Mouse (Mus musculus): ENCODE data around the gene Spata5. TPM values are rescaled to one million over a fixed set of nuclear protein-coding genes. Genes with fewer than 3 reads are reported as not detected.
"Not testable (repeated sequence)": the region's sequence is repeated elsewhere in the genome, so short reads cannot be mapped to it uniquely, and the experiment has no call there.

Gene Spata5
- polyA plus RNA-seq, 1 experiment from 2014 or later = 36.2 TPM

DNA sequence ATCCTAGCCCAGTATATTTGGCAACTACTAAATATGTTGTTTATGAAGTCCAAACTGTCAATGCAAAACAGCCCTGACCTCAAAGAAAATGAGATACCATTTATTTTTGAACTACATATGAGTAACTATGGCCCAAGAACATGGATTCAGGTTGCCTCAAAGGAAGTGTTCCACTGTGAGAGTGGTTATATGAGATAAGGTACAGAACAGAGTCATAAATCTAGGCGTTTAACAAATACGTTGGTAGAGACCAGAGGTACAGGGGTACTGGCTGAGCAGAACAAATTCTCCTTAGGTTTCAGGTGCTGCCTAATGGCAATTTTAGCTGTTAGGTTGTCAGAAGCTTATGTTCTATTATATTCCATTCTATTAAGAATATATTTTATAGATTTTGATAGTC, 67.9 kb downstream of the Spata5 start:
- Histone ChIP-seq H3K27ac (no peak overlapping the region), H3K4me1 (no peaks in the 10 kb centered on the region), H3K36me3 (no peaks in the 10 kb centered on the region), H3K27me3 (ENCODE audit: insufficient read depth, poor library complexity, severe bottlenecking) (no peaks in the 10 kb centered on the region), H3K9me3 (no peaks in the 10 kb centered on the region), H3K4me3 (no peak overlapping the region)
- DNase-seq (ENCODE audit: low spot score) = no peak
- WGBS = 71% methylated on average over 2 of the region's 2 CpGs

DNA sequence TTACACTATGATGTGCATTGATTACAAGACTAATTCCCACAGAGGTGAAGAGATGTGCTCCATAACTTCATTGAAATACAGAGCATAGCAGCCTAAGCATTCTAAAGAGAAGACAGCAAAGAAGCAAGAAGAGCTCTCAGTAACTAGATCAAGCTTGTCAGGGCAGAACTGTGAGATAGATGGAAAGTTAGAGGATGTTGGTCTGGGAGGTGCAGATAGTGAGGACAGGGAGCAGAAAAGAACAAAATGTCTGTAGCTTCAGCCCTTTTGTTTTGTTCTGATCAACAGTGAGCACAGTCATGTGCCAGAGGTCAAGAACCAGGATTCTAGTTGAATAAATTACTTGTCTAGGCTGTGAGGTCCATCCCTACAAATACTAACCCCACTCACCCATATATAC, 68.5 kb downstream of the Spata5 start:
- Histone ChIP-seq H3K36me3 (no peaks in the 10 kb centered on the region), H3K27ac (no peak overlapping the region), H3K27me3 (ENCODE audit: insufficient read depth, poor library complexity, severe bottlenecking) (no peaks in the 10 kb centered on the region), H3K4me3 (no peak overlapping the region), H3K9me3 (no peaks in the 10 kb centered on the region), H3K4me1 (no peaks in the 10 kb centered on the region)
- no peak for DNase-seq (ENCODE audit: low spot score)

DNA sequence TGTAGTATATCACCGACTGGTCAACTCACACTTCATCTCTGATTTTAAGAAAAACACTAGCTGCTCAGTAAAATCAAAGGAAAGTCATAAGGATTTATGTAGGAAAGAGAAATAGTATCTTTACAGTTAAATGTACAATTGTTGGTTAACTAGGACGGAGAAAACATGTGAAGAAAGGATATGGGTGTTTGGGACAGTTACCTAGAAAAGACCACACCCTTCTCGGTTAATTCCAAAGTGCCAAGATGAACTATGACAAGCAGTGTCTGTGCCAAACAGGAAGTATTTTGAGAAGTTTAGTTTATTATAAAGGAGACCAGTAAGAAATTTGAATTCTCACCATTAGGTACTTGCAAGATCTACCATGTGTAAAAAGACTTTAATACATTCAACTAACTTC, 70.3 kb downstream of the Spata5 start:
- 84% methylated on average over 3 of the region's 3 CpGs for WGBS
- no peak for DNase-seq (ENCODE audit: low spot score)
- Histone ChIP-seq H3K4me3 (no peak overlapping the region), H3K4me1 (no peaks in the 10 kb centered on the region), H3K9me3 (no peaks in the 10 kb centered on the region), H3K27me3 (ENCODE audit: insufficient read depth, poor library complexity, severe bottlenecking) (no peaks in the 10 kb centered on the region), H3K27ac (no peak overlapping the region), H3K36me3 (no peaks in the 10 kb centered on the region)

DNA sequence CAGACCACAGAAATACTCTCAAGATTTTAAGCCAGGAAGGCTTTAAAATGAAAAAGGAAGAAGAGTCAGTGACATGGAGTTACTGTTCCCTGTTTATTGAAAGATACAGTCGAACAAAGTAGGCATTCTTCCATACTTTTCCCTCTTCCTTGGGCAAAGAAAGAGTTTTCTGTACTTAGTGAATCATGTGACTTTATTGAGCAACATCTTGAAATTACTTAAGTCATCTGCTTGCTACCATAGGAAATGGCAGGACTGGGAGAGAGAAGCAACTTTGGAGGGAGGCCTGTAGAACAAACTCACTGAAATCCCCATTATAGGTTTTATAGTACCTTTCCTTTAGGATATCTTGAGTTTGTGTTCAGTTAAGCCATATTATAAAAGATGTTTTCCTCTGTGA, 81.2 kb downstream of the Spata5 start:
- Histone ChIP-seq H3K4me1 (no peaks in the 10 kb centered on the region), H3K27ac (no peak overlapping the region), H3K36me3 (no peaks in the 10 kb centered on the region), H3K9me3 (no peaks in the 10 kb centered on the region), H3K4me3 (no peak overlapping the region), H3K27me3 (ENCODE audit: insufficient read depth, poor library complexity, severe bottlenecking) (no peaks in the 10 kb centered on the region)
- DNase-seq (ENCODE audit: low spot score) = no peak
- WGBS = 71% methylated on average over 1 of the region's 1 CpGs

DNA sequence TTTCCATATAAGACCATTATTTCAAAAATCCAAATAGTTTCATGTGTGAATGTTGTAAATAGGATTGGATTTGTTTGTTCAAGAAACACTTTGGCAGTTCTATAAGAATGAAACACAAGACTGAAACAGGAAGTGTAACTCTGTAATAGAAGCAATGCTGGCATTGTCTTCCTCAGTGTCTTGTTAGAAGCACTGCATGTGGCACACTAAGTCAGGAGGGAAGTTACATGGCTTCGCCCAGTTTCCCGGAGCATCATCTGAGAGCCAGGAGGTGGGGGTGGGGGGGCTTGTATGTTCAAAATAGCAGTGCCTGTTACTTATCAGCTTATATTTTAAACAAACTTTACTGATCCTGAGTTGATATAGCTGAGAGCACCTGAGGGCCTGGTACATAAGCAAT, 82.9 kb downstream of the Spata5 start:
- 65% methylated on average over 2 of the region's 2 CpGs for WGBS
- H3K36me3 ChIP-seq = no peaks in the 10 kb centered on the region
- H3K4me1 ChIP-seq = no peaks in the 10 kb centered on the region
- no peak overlapping the region for H3K4me3 ChIP-seq
- H3K9me3 ChIP-seq = no peaks in the 10 kb centered on the region
- H3K27ac ChIP-seq = no peak overlapping the region
- DNase-seq (ENCODE audit: low spot score) = no peak
- H3K27me3 ChIP-seq (ENCODE audit: insufficient read depth, poor library complexity, severe bottlenecking) = no peaks in the 10 kb centered on the region

DNA sequence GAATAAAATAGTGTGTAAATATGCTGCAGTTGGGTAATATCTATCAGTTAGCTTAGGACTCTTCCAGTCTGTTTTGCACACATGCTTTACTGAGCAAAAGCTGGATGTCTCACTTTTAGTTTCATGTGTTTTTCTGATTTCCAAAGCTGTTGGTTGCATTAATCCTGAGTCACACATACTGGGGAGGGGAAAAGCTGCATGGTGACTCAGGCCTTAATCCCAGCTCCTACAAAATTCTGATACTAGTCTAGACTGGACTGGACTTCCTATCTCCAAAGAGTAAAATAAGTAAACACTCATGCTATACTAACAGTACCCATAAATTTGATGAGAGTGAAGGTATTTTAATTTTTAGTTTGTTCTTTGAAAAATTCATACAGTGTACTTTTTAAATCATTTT, 84.2 kb downstream of the Spata5 start:
- no peaks in the 10 kb centered on the region for H3K4me1 ChIP-seq
- no peaks in the 10 kb centered on the region for H3K9me3 ChIP-seq
- no peak for DNase-seq (ENCODE audit: low spot score)
- no peaks in the 10 kb centered on the region for H3K36me3 ChIP-seq
- H3K27me3 ChIP-seq (ENCODE audit: insufficient read depth, poor library complexity, severe bottlenecking) = no peaks in the 10 kb centered on the region
- H3K27ac ChIP-seq = no peak overlapping the region
- H3K4me3 ChIP-seq = no peak overlapping the region

DNA sequence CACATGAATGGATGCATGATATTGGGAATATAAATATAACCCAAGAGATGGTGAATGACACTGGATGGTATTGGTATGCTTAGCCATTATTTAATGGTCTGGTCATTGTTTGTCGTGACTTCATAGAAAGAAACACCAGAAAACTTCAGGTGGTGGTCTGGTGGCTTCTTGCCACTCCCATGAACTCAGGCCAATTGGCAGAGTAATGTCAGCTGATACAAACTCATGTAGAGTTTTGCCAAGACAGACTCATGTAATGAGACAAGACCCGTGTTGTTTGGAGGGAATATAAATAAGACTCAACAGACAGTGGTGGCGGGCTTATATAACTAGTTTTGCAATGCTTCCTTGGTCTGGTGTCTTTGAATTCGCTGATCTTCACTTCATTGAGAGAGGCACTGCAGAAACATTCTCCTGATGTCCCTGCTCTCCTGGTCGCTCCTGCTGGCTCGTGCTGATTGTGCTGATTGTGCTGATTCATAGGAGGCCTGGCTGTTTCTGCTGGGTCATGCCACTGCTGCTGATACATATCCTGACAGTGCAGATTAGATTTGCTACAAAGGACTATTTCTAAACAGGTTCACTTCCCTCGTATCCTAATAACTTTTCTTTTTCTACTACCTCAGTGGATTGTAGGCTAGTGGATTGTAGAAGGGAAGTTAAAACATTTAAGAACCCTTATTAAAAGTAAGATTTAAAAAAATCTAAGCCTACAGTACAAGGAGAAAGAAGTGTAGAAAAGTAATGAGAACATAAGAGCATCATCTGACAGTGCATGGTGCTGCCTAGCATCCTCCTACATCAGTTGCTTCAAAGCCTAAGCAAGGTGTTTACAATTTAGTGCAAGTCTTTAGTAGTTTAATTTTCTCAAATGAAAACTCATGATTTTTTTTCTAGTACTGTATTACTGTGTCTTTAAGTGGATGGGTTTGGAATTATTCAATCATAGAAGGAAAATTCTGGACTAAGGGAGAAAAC, 90.6 kb downstream of the Spata5 start:
- 59% methylated on average over 7 of the region's 7 CpGs for WGBS
- DNase-seq (ENCODE audit: low spot score) = peak; percentile 91

DNA sequence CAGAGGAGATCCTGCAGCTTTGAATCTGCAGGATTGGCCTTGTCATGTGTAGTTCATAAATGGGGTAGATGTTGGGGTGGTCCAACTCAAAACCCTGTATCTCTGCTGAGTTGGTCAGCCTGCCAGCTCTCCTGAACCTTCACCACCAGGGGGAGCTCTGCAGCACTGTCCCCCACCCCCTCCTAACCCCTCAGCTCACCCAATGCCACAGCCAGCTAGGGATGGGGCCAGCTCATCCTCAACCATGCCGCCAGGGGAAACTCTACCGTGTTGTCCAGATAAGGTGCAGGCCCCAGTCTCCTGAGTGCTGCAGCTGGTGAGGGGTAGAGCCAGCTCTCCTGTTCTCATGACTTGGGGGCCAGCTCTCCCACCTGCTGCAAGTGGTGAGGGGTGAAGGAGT, 95.8 kb downstream of the Spata5 start:
- H3K27ac ChIP-seq = no peak overlapping the region
- H3K4me1 ChIP-seq = 0 out of 2 replicates have a peak, but pooled peaks cover 3% of the 10 kb centered on the region
- DNase-seq (ENCODE audit: low spot score) = peak; percentile 82
- no peaks in the 10 kb centered on the region for H3K9me3 ChIP-seq
- WGBS = 11% methylated on average over 2 of the region's 2 CpGs
- H3K4me3 ChIP-seq = no peak overlapping the region
- H3K27me3 ChIP-seq (ENCODE audit: insufficient read depth, poor library complexity, severe bottlenecking) = no peaks in the 10 kb centered on the region
- H3K36me3 ChIP-seq = no peaks in the 10 kb centered on the region

More for the DNA sequence above, 90.6 kb downstream of the Spata5 start:
- Histone ChIP-seq H3K4me1 (no peaks in the 10 kb centered on the region), H3K27me3 (ENCODE audit: insufficient read depth, poor library complexity, severe bottlenecking) (no peaks in the 10 kb centered on the region), H3K4me3 (no peak overlapping the region), H3K36me3 (no peaks in the 10 kb centered on the region), H3K27ac (0 out of 2 replicates have a peak overlapping the region, but pooled peaks have one; percentile 52), H3K9me3 (no peaks in the 10 kb centered on the region)

DNA sequence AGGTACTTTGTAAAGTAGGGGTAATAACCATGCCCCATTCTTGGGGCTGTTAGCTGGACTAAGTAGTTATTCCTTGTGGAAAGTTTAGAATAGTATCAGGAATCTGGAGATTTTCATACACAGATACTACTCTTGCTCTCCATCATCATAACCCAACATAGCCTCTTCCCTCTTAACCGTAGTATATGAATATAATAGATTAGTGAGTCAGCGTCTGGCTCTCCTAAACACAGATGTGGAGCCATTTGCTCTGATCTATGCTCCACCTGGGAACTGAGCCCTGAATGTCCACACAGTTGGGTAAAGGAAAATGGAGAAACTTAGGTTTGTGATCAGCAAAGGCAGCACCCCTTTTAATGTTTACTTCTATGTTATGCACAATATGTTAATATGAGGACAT, 96.7 kb downstream of the Spata5 start:
- 0 out of 2 replicates have a peak, but pooled peaks cover 3% of the 10 kb centered on the region for H3K4me1 ChIP-seq
- H3K36me3 ChIP-seq = no peaks in the 10 kb centered on the region
- DNase-seq (ENCODE audit: low spot score) = no peak
- no peaks in the 10 kb centered on the region for H3K27me3 ChIP-seq (ENCODE audit: insufficient read depth, poor library complexity, severe bottlenecking)
- H3K4me3 ChIP-seq = no peak overlapping the region
- no peaks in the 10 kb centered on the region for H3K9me3 ChIP-seq
- no peak overlapping the region for H3K27ac ChIP-seq
- 92% methylated on average over 2 of the region's 2 CpGs for WGBS

DNA sequence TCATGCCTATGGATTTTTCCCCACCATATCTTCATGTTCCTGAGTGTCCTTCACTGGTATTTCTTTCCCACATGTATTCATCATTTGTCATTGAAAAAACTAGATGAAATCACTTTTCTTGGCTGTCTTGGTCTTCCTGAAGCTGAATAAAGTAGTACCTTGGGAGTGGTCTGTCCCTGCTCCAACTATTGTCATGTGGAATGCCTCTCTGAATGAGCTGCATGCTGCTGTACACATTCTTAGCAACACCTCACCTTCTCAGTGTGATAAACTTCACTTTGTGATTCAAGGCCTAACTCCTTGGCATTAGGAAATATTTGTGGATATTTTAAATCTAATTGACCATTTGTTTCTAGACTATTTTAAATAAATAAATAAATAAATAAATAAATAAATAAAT, 98.9 kb downstream of the Spata5 start:
- Histone ChIP-seq H3K9me3 (no peaks in the 10 kb centered on the region), H3K27ac (no peak overlapping the region), H3K27me3 (ENCODE audit: insufficient read depth, poor library complexity, severe bottlenecking) (no peaks in the 10 kb centered on the region), H3K4me3 (no peak overlapping the region), H3K4me1 (0 out of 2 replicates have a peak, but pooled peaks cover 3% of the 10 kb centered on the region), H3K36me3 (no peaks in the 10 kb centered on the region)
- no peak for DNase-seq (ENCODE audit: low spot score)

DNA sequence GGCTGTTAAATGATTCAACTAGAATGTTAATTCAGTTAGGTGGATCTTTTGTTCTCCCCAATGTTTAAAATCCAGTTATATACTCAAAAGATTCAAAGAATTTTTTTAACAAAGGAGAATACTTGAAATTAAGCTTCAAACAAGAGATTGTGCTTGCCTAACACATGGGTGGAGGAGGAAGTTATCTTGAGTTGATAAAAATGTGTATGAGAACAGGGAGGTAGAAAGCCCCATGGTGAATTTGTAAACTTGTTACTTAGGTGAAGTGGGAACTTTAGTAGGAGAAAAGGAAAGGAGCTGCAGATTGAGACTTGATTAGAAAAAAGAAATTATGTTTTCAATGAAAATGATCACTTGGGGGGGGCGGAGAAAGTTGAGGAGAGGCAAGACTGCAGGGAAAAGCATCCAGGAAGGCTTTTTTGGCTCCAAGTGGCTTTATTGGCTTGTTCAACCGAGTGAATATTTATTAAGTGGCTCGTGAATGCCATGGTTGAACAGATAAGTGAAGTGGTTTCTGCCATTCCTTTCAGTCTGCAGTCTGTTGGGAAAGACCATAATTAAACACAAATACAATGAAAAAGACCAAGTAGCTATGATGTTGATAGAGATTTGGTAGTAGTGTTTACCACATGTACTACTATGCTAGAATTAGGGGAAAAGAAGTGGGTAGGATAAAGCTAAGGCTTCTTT, 100.8 kb downstream of the Spata5 start:
- WGBS = 75% methylated on average over 3 of the region's 3 CpGs
- Histone ChIP-seq H3K4me1 (0 out of 2 replicates have a peak, but pooled peaks cover 2% of the 10 kb centered on the region), H3K27me3 (ENCODE audit: insufficient read depth, poor library complexity, severe bottlenecking) (no peaks in the 10 kb centered on the region), H3K9me3 (no peaks in the 10 kb centered on the region), H3K27ac (no peak overlapping the region), H3K4me3 (no peak overlapping the region), H3K36me3 (no peaks in the 10 kb centered on the region)
- DNase-seq (ENCODE audit: low spot score) = no peak

DNA sequence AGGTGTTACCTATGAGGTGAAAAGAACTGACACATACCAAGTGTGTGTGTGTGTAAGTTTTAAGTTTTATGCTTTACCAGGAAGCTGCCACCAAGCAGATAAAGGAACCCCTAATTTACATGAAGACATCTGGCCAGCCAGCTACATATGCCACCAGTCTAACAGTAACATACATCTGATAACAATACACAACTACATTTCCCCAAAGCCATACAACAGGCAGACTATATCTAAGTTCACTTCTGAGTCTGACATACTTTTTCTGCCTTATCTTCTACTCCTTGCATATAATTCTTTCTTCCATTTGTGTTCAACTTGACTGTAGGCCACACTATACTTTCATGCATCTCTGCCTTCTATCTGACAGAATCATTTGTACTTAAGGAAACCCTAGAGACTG, 112.4 kb downstream of the Spata5 start:
- no peak for DNase-seq (ENCODE audit: low spot score)
- no peak overlapping the region for H3K4me3 ChIP-seq
- H3K36me3 ChIP-seq = peaks cover 11% of the 10 kb centered on the region; the same call in 1 of the 2 replicates
- no peak overlapping the region for H3K27ac ChIP-seq
- no peaks in the 10 kb centered on the region for H3K27me3 ChIP-seq (ENCODE audit: insufficient read depth, poor library complexity, severe bottlenecking)
- peaks cover 4% of the 10 kb centered on the region; the same call in 1 of the 2 replicates for H3K9me3 ChIP-seq
- no peaks in the 10 kb centered on the region for H3K4me1 ChIP-seq

DNA sequence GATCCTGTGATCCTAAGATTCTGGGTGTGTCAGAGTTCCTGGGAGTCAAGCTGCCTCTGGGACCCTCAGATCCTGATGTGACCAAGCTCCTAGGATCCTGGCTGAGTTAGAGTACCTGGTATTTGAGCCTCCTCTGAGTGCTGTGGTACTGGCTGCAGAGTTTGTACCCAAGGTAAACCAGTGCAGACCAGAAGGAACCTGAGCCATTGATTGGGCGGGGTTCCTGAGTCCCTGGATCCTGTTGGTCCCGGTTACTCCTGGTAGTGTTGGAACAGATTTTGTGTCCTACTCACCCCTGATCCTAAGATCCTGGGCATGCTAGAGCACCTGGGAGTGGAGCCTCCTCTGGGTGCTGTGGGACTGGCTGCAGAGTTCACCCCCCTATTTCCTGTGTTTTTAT, 121.0 kb downstream of the Spata5 start:
- H3K27me3 ChIP-seq (ENCODE audit: insufficient read depth, poor library complexity, severe bottlenecking); H3K4me3 ChIP-seq; H3K9me3 ChIP-seq; H3K27ac ChIP-seq; DNase-seq (ENCODE audit: low spot score); H3K4me1 ChIP-seq; H3K36me3 ChIP-seq: not testable (repeated sequence)
- 98% methylated on average over 2 of the region's 2 CpGs for WGBS
